Mouse (Mus musculus): ENCODE results near the gene Hecw2. TPM values are rescaled to one million over a fixed set of nuclear protein-coding genes. Genes with fewer than 3 reads are reported as not detected.

The Hecw2 gene
- polyA plus RNA-seq, 1 experiment from 2014 or later: 4.8 TPM

- no peak overlapping the region for H3K4me3 ChIP-seq (ENCODE audit: low read depth, low read length)
- no peak overlapping the region for H3K27ac ChIP-seq (ENCODE audit: low read length)
- H3K36me3 ChIP-seq (ENCODE audit: insufficient read depth, low read length): no peaks in the 10 kb centered on the region
- no peak overlapping the region for H3K4me2 ChIP-seq (replicated peaks; ENCODE audit: low read depth, low read length)
- WGBS: 64% methylated on average over 9 of the region's 9 CpGs
- ATAC-seq: no peak
- TF ChIP-seq CTCF (IDR thresholded peaks at IDR 0.05) (no peak), EP300 (IDR thresholded peaks at IDR 0.05) (no peak)
- H3K9ac ChIP-seq (replicated peaks; ENCODE audit: low read depth): no peak overlapping the region
- no peaks in the 10 kb centered on the region for H3K4me1 ChIP-seq (ENCODE audit: insufficient read depth, low read depth, low read length)
- no peaks in the 10 kb centered on the region for H3K27me3 ChIP-seq (replicated peaks; ENCODE audit: insufficient read depth, low read length)
- DNase-seq (ENCODE audit: low spot score): no peak
- no peaks in the 10 kb centered on the region for H3K9me3 ChIP-seq (ENCODE audit: low read length)
Observed at GRCm38 (mm10) chr1:54119638-54120320, 75.2 kb downstream of the Hecw2 start.

- ATAC-seq (no peak), DNase-seq (ENCODE audit: low spot score) (no peak)
- Histone ChIP-seq H3K4me1 (ENCODE audit: insufficient read depth, low read depth, low read length) (no peaks in the 10 kb centered on the region), H3K4me2 (replicated peaks; ENCODE audit: low read depth, low read length) (no peak overlapping the region), H3K27me3 (replicated peaks; ENCODE audit: insufficient read depth, low read length) (no peaks in the 10 kb centered on the region), H3K9me3 (ENCODE audit: low read length) (no peaks in the 10 kb centered on the region), H3K27ac (ENCODE audit: low read length) (no peak overlapping the region), H3K9ac (replicated peaks; ENCODE audit: low read depth) (no peak overlapping the region), H3K36me3 (ENCODE audit: insufficient read depth, low read length) (no peaks in the 10 kb centered on the region), H3K4me3 (ENCODE audit: low read depth, low read length) (no peak overlapping the region)
- TF ChIP-seq EP300 (IDR thresholded peaks at IDR 0.05): no peak
- TF ChIP-seq CTCF (IDR thresholded peaks at IDR 0.05): no peak
- 71% methylated on average over 8 of the region's 8 CpGs for WGBS
Observed at GRCm38 (mm10) chr1:54118342-54118973, 76.5 kb downstream of the Hecw2 start.

GRCm38 (mm10) chr1:54110920-54111605, 83.9 kb downstream of the Hecw2 start:
- peak; percentile 31 for DNase-seq (ENCODE audit: low spot score)
- no peak overlapping the region for H3K27ac ChIP-seq (ENCODE audit: low read length)

GRCm38 (mm10) chr1:54109255-54109654, 85.7 kb downstream of the Hecw2 start:
- Histone ChIP-seq H3K4me3 (ENCODE audit: low read depth, low read length) (no peak overlapping the region), H3K9me3 (ENCODE audit: low read length) (no peaks in the 10 kb centered on the region), H3K4me1 (ENCODE audit: insufficient read depth, low read depth, low read length) (no peaks in the 10 kb centered on the region), H3K36me3 (ENCODE audit: insufficient read depth, low read length) (no peaks in the 10 kb centered on the region), H3K9ac (replicated peaks; ENCODE audit: low read depth) (no peak overlapping the region), H3K4me2 (replicated peaks; ENCODE audit: low read depth, low read length) (no peak overlapping the region), H3K27me3 (replicated peaks; ENCODE audit: insufficient read depth, low read length) (no peaks in the 10 kb centered on the region), H3K27ac (ENCODE audit: low read length) (no peak overlapping the region)
- no peak for DNase-seq (ENCODE audit: low spot score)
- 64% methylated on average over 5 of the region's 5 CpGs for WGBS
- ATAC-seq: no peak
- TF ChIP-seq CTCF (IDR thresholded peaks at IDR 0.05) (no peak), EP300 (IDR thresholded peaks at IDR 0.05) (no peak)

More at GRCm38 (mm10) chr1:54110920-54111605, 83.9 kb downstream of the Hecw2 start:
- Histone ChIP-seq H3K9me3 (ENCODE audit: low read length) (no peaks in the 10 kb centered on the region), H3K4me1 (ENCODE audit: insufficient read depth, low read depth, low read length) (no peaks in the 10 kb centered on the region), H3K4me3 (ENCODE audit: low read depth, low read length) (no peak overlapping the region), H3K4me2 (replicated peaks; ENCODE audit: low read depth, low read length) (no peak overlapping the region), H3K36me3 (ENCODE audit: insufficient read depth, low read length) (no peaks in the 10 kb centered on the region), H3K9ac (replicated peaks; ENCODE audit: low read depth) (no peak overlapping the region), H3K27me3 (replicated peaks; ENCODE audit: insufficient read depth, low read length) (no peaks in the 10 kb centered on the region)
- ATAC-seq: no peak
- TF ChIP-seq CTCF (IDR thresholded peaks at IDR 0.05): no peak
- no peak for TF ChIP-seq EP300 (IDR thresholded peaks at IDR 0.05)
- 59% methylated on average over 8 of the region's 8 CpGs for WGBS

- TF ChIP-seq EP300 (IDR thresholded peaks at IDR 0.05) (no peak), CTCF (IDR thresholded peaks at IDR 0.05) (no peak)
- H3K36me3 ChIP-seq (ENCODE audit: insufficient read depth, low read length): no peaks in the 10 kb centered on the region
- ATAC-seq: no peak
Observed at GRCm38 (mm10) chr1:54106756-54107155, 88.2 kb downstream of the Hecw2 start.

GRCm38 (mm10) chr1:54079708-54080107, 115.3 kb downstream of the Hecw2 start:
- Histone ChIP-seq H3K4me2 (replicated peaks; ENCODE audit: low read depth, low read length) (no peak overlapping the region), H3K4me1 (ENCODE audit: insufficient read depth, low read depth, low read length) (no peaks in the 10 kb centered on the region; the same call in 1 of the 2 replicates), H3K36me3 (ENCODE audit: insufficient read depth, low read length) (no peaks in the 10 kb centered on the region), H3K9ac (replicated peaks; ENCODE audit: low read depth) (no peak overlapping the region), H3K27ac (ENCODE audit: low read length) (no peak overlapping the region), H3K27me3 (replicated peaks; ENCODE audit: insufficient read depth, low read length) (no peaks in the 10 kb centered on the region), H3K9me3 (ENCODE audit: low read length) (no peaks in the 10 kb centered on the region), H3K4me3 (ENCODE audit: low read depth, low read length) (no peak overlapping the region)
- no peak for DNase-seq (ENCODE audit: low spot score)
- TF ChIP-seq EP300 (IDR thresholded peaks at IDR 0.05) (no peak), CTCF (IDR thresholded peaks at IDR 0.05) (no peak)
- WGBS: 80% methylated on average over 3 of the region's 3 CpGs
- no peak for ATAC-seq

More at GRCm38 (mm10) chr1:54106756-54107155, 88.2 kb downstream of the Hecw2 start:
- Histone ChIP-seq H3K9ac (replicated peaks; ENCODE audit: low read depth) (no peak overlapping the region), H3K4me1 (ENCODE audit: insufficient read depth, low read depth, low read length) (no peaks in the 10 kb centered on the region), H3K4me2 (replicated peaks; ENCODE audit: low read depth, low read length) (no peak overlapping the region), H3K27ac (ENCODE audit: low read length) (no peak overlapping the region), H3K27me3 (replicated peaks; ENCODE audit: insufficient read depth, low read length) (no peaks in the 10 kb centered on the region), H3K9me3 (ENCODE audit: low read length) (no peaks in the 10 kb centered on the region), H3K4me3 (ENCODE audit: low read depth, low read length) (no peak overlapping the region)
- no peak for DNase-seq (ENCODE audit: low spot score)
- 76% methylated on average over 3 of the region's 3 CpGs for WGBS
